Comparison of ENCODE assay signal across 20 mouse cellular contexts in genomic region chr2:146498298-146498697, GRCm38 (mm10). TPM values are rescaled to one million over a fixed set of nuclear protein-coding genes. Genes with fewer than 3 reads are reported as not detected.
A peak's percentile ranks its signal among the peaks of the same experiment; 100 is the strongest.
DNase-seq lines count a peak whose midpoint lies in the region; ATAC-seq and TF ChIP-seq lines count a peak whose summit lies in the region.
"Had no signal": no experiment of that assay in that cellular context is flagged by ENCODE, and none has a peak within 500 bp of the region (broad histone marks: within the 10 kb centered on the region; RNA-seq: fewer than 3 reads in every experiment).

No protein-coding gene starts in this region.

- no peaks in the 10 kb centered on the region for H3K27me3 ChIP-seq in megakaryocyte, embryonic 14.5 days (replicated peaks)
- no peaks in the 10 kb centered on the region for H3K27me3 ChIP-seq in intestine, postnatal 0 days (replicated peaks; ENCODE audit: control insufficient read depth, insufficient read depth, low read length)
- H3K27me3 ChIP-seq in liver, embryonic 15.5 days, result no peaks in the 10 kb centered on the region
- H3K27me3 ChIP-seq: embryonic facial prominence, embryonic 12.5 days; forebrain, embryonic 15.5 days; heart, embryonic 12.5 days; hindbrain, embryonic 13.5 days; limb, embryonic 12.5 days; lung, embryonic 15.5 days had no signal

- peak overlapping the region; percentile 62 for H3K4me3 ChIP-seq in megakaryocyte, embryonic 14.5 days (replicated peaks)
- H3K4me3 ChIP-seq in intestine, postnatal 0 days (ENCODE audit: low read depth, low read length), result no peak overlapping the region
- H3K4me3 ChIP-seq in liver, embryonic 15.5 days (replicated peaks), result no peak overlapping the region
- H3K4me3 ChIP-seq: embryonic facial prominence, embryonic 12.5 days; forebrain, embryonic 15.5 days; heart, embryonic 12.5 days; hindbrain, embryonic 13.5 days; limb, embryonic 12.5 days; lung, embryonic 15.5 days had no signal

- no peaks in the 10 kb centered on the region for H3K9me3 ChIP-seq in megakaryocyte, embryonic 14.5 days
- no peaks in the 10 kb centered on the region for H3K9me3 ChIP-seq in intestine, postnatal 0 days (ENCODE audit: control insufficient read depth)
- no peaks in the 10 kb centered on the region for H3K9me3 ChIP-seq in liver, embryonic 15.5 days (replicated peaks)
- H3K9me3 ChIP-seq: embryonic facial prominence, embryonic 12.5 days; forebrain, embryonic 15.5 days; heart, embryonic 12.5 days; hindbrain, embryonic 13.5 days; limb, embryonic 12.5 days; lung, embryonic 15.5 days had no signal

- no peak for ATAC-seq in megakaryocyte, adult 5-6 weeks (ENCODE audit: poor library complexity, severe bottlenecking)
- peak; percentile 71 for ATAC-seq in intestine, postnatal 0 days
- ATAC-seq in liver, embryonic 15.5 days (ENCODE audit: insufficient read depth), result peak; percentile 72
- ATAC-seq: forebrain, embryonic 15.5 days; inflammation-experienced regulatory T-cells, adult 6 months; midbrain, embryonic 16.5 days had no signal

- peaks cover 64% of the 10 kb centered on the region for H3K36me3 ChIP-seq in megakaryocyte, embryonic 14.5 days (replicated peaks; ENCODE audit: low read length)
- no peaks in the 10 kb centered on the region for H3K36me3 ChIP-seq in intestine, postnatal 0 days (ENCODE audit: control insufficient read depth, insufficient read depth)
- no peaks in the 10 kb centered on the region for H3K36me3 ChIP-seq in liver, embryonic 15.5 days (replicated peaks)
- H3K36me3 ChIP-seq: embryonic facial prominence, embryonic 12.5 days; forebrain, embryonic 15.5 days; heart, embryonic 12.5 days; hindbrain, embryonic 13.5 days; limb, embryonic 12.5 days; lung, embryonic 15.5 days had no signal

- no peak overlapping the region for H3K9ac ChIP-seq in intestine, postnatal 0 days (ENCODE audit: low read depth, low read length)
- H3K9ac ChIP-seq in liver, embryonic 15.5 days, result no peak overlapping the region
- H3K9ac ChIP-seq: embryonic facial prominence, embryonic 12.5 days; forebrain, embryonic 15.5 days; heart, embryonic 12.5 days; hindbrain, embryonic 13.5 days; limb, embryonic 12.5 days; lung, embryonic 15.5 days had no signal

- H3K4me1 ChIP-seq in megakaryocyte, embryonic 14.5 days, result peaks cover 90% of the 10 kb centered on the region
- peaks cover 8% of the 10 kb centered on the region; the same call in 1 of the 2 replicates for H3K4me1 ChIP-seq in intestine, postnatal 0 days (replicated peaks; ENCODE audit: control insufficient read depth, insufficient read depth, low read length)
- H3K4me1 ChIP-seq in liver, embryonic 15.5 days (replicated peaks), result peaks cover 49% of the 10 kb centered on the region

- no peak for DNase-seq in urinary bladder, postnatal 4 days (ENCODE audit: low spot score in 2 of 2)
- no peak for DNase-seq in urinary bladder, postnatal 10 days (ENCODE audit: low spot score)
- no peak for DNase-seq in frontal cortex, postnatal 14 days (ENCODE audit: low spot score in 2 of 2)
- DNase-seq: adrenal gland, postnatal 36 days; cerebellum, adult 8-10 months; gastrocnemius, postnatal 36 days; heart, postnatal 14 days; right cerebral cortex, postnatal 14 days had no signal

- H3K4me2 ChIP-seq in intestine, postnatal 0 days (replicated peaks; ENCODE audit: low read depth), result no peak overlapping the region
- H3K4me2 ChIP-seq in liver, embryonic 15.5 days, result peak overlapping the region; percentile 39
- H3K4me2 ChIP-seq: embryonic facial prominence, embryonic 12.5 days; forebrain, embryonic 15.5 days; heart, embryonic 12.5 days; hindbrain, embryonic 13.5 days; limb, embryonic 12.5 days; lung, embryonic 15.5 days had no signal

- TF ChIP-seq CTCF in intestine, postnatal 0 days (IDR thresholded peaks at IDR 0.05; ENCODE audit: low read depth), result no peak

- 28% methylated on average over 6 of the region's 6 CpGs for WGBS in intestine, postnatal 0 days
- WGBS in liver, embryonic 15.5 days (ENCODE audit: insufficient replicate concordance), result 19% methylated on average over 6 of the region's 6 CpGs

- H3K27ac ChIP-seq in intestine, postnatal 0 days (ENCODE audit: low read depth, low read length), result peak overlapping the region; percentile 46; the same call in 1 of the 2 replicates
- H3K27ac ChIP-seq in liver, embryonic 15.5 days (replicated peaks), result peak overlapping the region; percentile 53; the same call in 1 of the 2 replicates
- H3K27ac ChIP-seq: embryonic facial prominence, embryonic 12.5 days; forebrain, embryonic 15.5 days; hindbrain, embryonic 13.5 days; limb, embryonic 12.5 days; lung, embryonic 15.5 days had no signal

RNA-seq across cellular contexts. Expression of gene Ralgapa2, which starts 13.8 kb away (rescaled TPM):
- polyA plus RNA-seq in megakaryocyte, embryonic 14.5 days (2012; ENCODE audit: insufficient read depth, low replicate concordance), result 1.8 and 2.3 TPM in 2 replicates
- total RNA-seq in megakaryocyte, adult 5-6 weeks (2015), result 13.3 and 17.0 TPM in 2 replicates
- 9.3 and 10.7 TPM in 2 replicates for total RNA-seq in megakaryocyte, adult 5-6 weeks (2017)
- 4.9 and 6.1 TPM in 2 replicates for polyA plus RNA-seq in intestine, postnatal 0 days (2015; fragmentation: Nextera tagmentation; extraction: Ambion mirVana)
- polyA plus RNA-seq in liver, embryonic 15.5 days (2015; fragmentation: Nextera tagmentation; extraction: Ambion mirVana), result 3.5 and 6.6 TPM in 2 replicates
